ENCODE assay signal across 7 mouse cellular contexts in genomic region chr7:142576472-142577326, GRCm38 (mm10). TPM values are rescaled to one million over a fixed set of nuclear protein-coding genes. Genes with fewer than 3 reads are reported as not detected.
DNase-seq lines count a peak whose midpoint lies in the region; ATAC-seq and TF ChIP-seq lines count a peak whose summit lies in the region.

No protein-coding gene starts in this region.

- peak overlapping the region; percentile 63 for H3K4me2 ChIP-seq in heart, embryonic 15.5 days
- H3K4me2 ChIP-seq in embryonic facial prominence, embryonic 14.5 days (ENCODE audit: low read depth, low read length) = peak overlapping the region; percentile 63
- peak overlapping the region; percentile 51 for H3K4me2 ChIP-seq in liver, embryonic 13.5 days

- ATAC-seq in heart, embryonic 15.5 days (replicated peaks; ENCODE audit: insufficient number of reproducible peaks, insufficient read depth, low FRiP score, low read depth) = no peak
- ATAC-seq in embryonic facial prominence, embryonic 14.5 days (ENCODE audit: low read depth) = no peak
- no peak for ATAC-seq in liver, embryonic 13.5 days (ENCODE audit: low read depth)

- no peak for TF ChIP-seq POLR2A in ES-Bruce4 (IDR thresholded peaks at IDR 0.05; ENCODE audit: insufficient read depth, low read length)

- no peak for TF ChIP-seq EP300 in ES-Bruce4 (IDR thresholded peaks at IDR 0.05; ENCODE audit: insufficient read depth, low read depth, low read length)

- peak overlapping the region; percentile 55 for H3K4me3 ChIP-seq in heart, embryonic 15.5 days
- peak overlapping the region; percentile 50; the same call in 1 of the 2 replicates for H3K4me3 ChIP-seq in ES-Bruce4 (ENCODE audit: low read depth, low read length)
- peak overlapping the region; percentile 43 for H3K4me3 ChIP-seq in embryonic facial prominence, embryonic 14.5 days (ENCODE audit: low read depth, low read length)
- peak overlapping the region; percentile 44 for H3K4me3 ChIP-seq in liver, embryonic 13.5 days (replicated peaks)

- no peak for DNase-seq in heart, adult 8-10 months (ENCODE audit: low spot score)
- DNase-seq in embryonic facial prominence, embryonic 14.5 days (ENCODE audit: low spot score) = no peak
- no peak for DNase-seq in liver, embryonic 13.5 days
- DNase-seq in thymus, postnatal 14 days = no peak
- DNase-seq in left cerebral cortex, postnatal 14 days (ENCODE audit: low spot score in 2 of 2) = no peak

- H3K27ac ChIP-seq in heart, embryonic 15.5 days = peak overlapping the region; percentile 91
- H3K27ac ChIP-seq in ES-Bruce4 (ENCODE audit: insufficient read depth, low read length) = no peak overlapping the region
- peak overlapping the region; percentile 96 for H3K27ac ChIP-seq in embryonic facial prominence, embryonic 14.5 days (replicated peaks; ENCODE audit: low read depth, low read length)
- H3K27ac ChIP-seq in liver, embryonic 13.5 days = peak overlapping the region; percentile 80

- H3K27me3 ChIP-seq in heart, embryonic 15.5 days = no peaks in the 10 kb centered on the region
- H3K27me3 ChIP-seq in ES-Bruce4 (ENCODE audit: control insufficient read depth, insufficient read depth, low read length, poor library complexity, severe bottlenecking) = no peaks in the 10 kb centered on the region
- H3K27me3 ChIP-seq in embryonic facial prominence, embryonic 14.5 days (replicated peaks; ENCODE audit: control insufficient read depth, insufficient read depth, low read length) = no peaks in the 10 kb centered on the region
- 0 out of 2 replicates have a peak, but pooled peaks cover 5% of the 10 kb centered on the region for H3K27me3 ChIP-seq in liver, embryonic 13.5 days

- peaks cover 74% of the 10 kb centered on the region for H3K4me1 ChIP-seq in heart, embryonic 15.5 days (replicated peaks)
- peaks cover 2% of the 10 kb centered on the region for H3K4me1 ChIP-seq in ES-Bruce4 (ENCODE audit: control insufficient read depth, insufficient read depth, low read length)
- peaks cover 43% of the 10 kb centered on the region for H3K4me1 ChIP-seq in embryonic facial prominence, embryonic 14.5 days (ENCODE audit: control insufficient read depth, insufficient read depth, low read length)
- peaks cover 39% of the 10 kb centered on the region for H3K4me1 ChIP-seq in liver, embryonic 13.5 days (replicated peaks)

- H3K36me3 ChIP-seq in heart, embryonic 15.5 days = no peaks in the 10 kb centered on the region
- H3K36me3 ChIP-seq in ES-Bruce4 (ENCODE audit: control insufficient read depth, insufficient read depth, low read length, poor library complexity, severe bottlenecking) = no peaks in the 10 kb centered on the region
- no peaks in the 10 kb centered on the region for H3K36me3 ChIP-seq in embryonic facial prominence, embryonic 14.5 days (ENCODE audit: control insufficient read depth, insufficient read depth, low read length)
- no peaks in the 10 kb centered on the region for H3K36me3 ChIP-seq in liver, embryonic 13.5 days

- H3K9ac ChIP-seq in heart, embryonic 15.5 days = peak overlapping the region; percentile 67
- H3K9ac ChIP-seq in ES-Bruce4 (ENCODE audit: low read depth, poor library complexity, severe bottlenecking) = no peak overlapping the region
- peak overlapping the region; percentile 80 for H3K9ac ChIP-seq in embryonic facial prominence, embryonic 14.5 days (ENCODE audit: low read depth, low read length)
- H3K9ac ChIP-seq in liver, embryonic 13.5 days = peak overlapping the region; percentile 66

- TF ChIP-seq CTCF in ES-Bruce4 (IDR thresholded peaks at IDR 0.05; ENCODE audit: low read depth, low read length) = no peak

- 62% methylated on average over 25 of the region's 25 CpGs for WGBS in heart, embryonic 15.5 days
- 57% methylated on average over 25 of the region's 25 CpGs for WGBS in embryonic facial prominence, embryonic 14.5 days
- WGBS in liver, embryonic 13.5 days (ENCODE audit: insufficient replicate concordance) = 68% methylated on average over 25 of the region's 25 CpGs

- H3K9me3 ChIP-seq in heart, embryonic 15.5 days (replicated peaks) = 0 out of 2 replicates have a peak, but pooled peaks cover 10% of the 10 kb centered on the region
- H3K9me3 ChIP-seq in ES-Bruce4 (replicated peaks; ENCODE audit: control insufficient read depth, insufficient read depth, low read length, poor library complexity, severe bottlenecking) = peaks cover 13% of the 10 kb centered on the region
- H3K9me3 ChIP-seq in embryonic facial prominence, embryonic 14.5 days (ENCODE audit: control insufficient read depth, low read length) = peaks cover 19% of the 10 kb centered on the region
- H3K9me3 ChIP-seq in liver, embryonic 13.5 days (replicated peaks) = 0 out of 2 replicates have a peak, but pooled peaks cover 9% of the 10 kb centered on the region

- intact Hi-C loops in left cerebral cortex, postnatal 14 days (cut with DNase I) = no loop called here

RNA-seq across cellular contexts. Expression of gene Mrpl23, which starts 44.2 kb away (rescaled TPM):
- 17.0 and 18.7 TPM in 2 replicates for polyA plus RNA-seq in heart, embryonic 15.5 days (2015; fragmentation: Nextera tagmentation; extraction: Ambion mirVana)
- 10 to 100 TPM in 2 of 4 experiments, 1 to 10 TPM in 1, under 1 TPM in 1; 0.90 to 35.4 (median 16.1) TPM for total RNA-seq in heart, adult 8-10 months (2022)
- 15.1 and 15.2 TPM in 2 replicates for polyA plus RNA-seq in ES-Bruce4 (2011; ENCODE audit: insufficient read depth, insufficient read length, low read depth, missing spikeins)
- 30.3 and 33.1 TPM in 2 replicates for polyA plus RNA-seq in embryonic facial prominence, embryonic 14.5 days (2014; fragmentation: Nextera tagmentation; extraction: Ambion mirVana)
- polyA plus RNA-seq in liver, embryonic 13.5 days (2015; fragmentation: Nextera tagmentation; extraction: Ambion mirVana) = 11.3 and 12.2 TPM in 2 replicates
- 1 to 10 TPM; 4.1 to 8.0 TPM for total RNA-seq in left cerebral cortex, postnatal 14 days (2021)
